Mouse (Mus musculus) adrenal gland, postnatal 4 days (tissue): ENCODE data around the gene Adam15. TPM values are rescaled to one million over a fixed set of nuclear protein-coding genes. Genes with fewer than 3 reads are reported as not detected.

Experiments used
- DNase-seq, 2 experiments: peaks; one replicate each; pipeline ENCODE4 v3.0.0; 2021 to 2022; ENCODE audit warnings: low spot score in 2 of 2, mixed read lengths in 2 of 2
- total RNA-seq, 2 experiments: library from RNA; stranded (reverse); gene quantifications; 2 replicates each; pipeline ENCODE4 v1.2.3; 2021

The Adam15 gene
- total RNA-seq, 2 experiments from 2014 or later = 60.7 to 74.6 TPM

- no peak for DNase-seq
These were observed 5.7 kb upstream of the Adam15 start for GRCm38 (mm10) chr3:89355512-89355902.

- DNase-seq = peak; percentile 77 to 83
These were observed 5.2 kb upstream of the Adam15 start for GRCm38 (mm10) chr3:89354816-89355511.

GRCm38 (mm10) chr3:89351271-89351670 is 1.5 kb upstream of the Adam15 start:
- no peak for DNase-seq

GRCm38 (mm10) chr3:89348911-89349868 is 606 bp downstream of the Adam15 start:
- DNase-seq = peak in 1 of 2 experiments; percentile 33

GRCm38 (mm10) chr3:89347916-89348315 is 1.9 kb downstream of the Adam15 start:
- DNase-seq = no peak

- no peak for DNase-seq
These were observed 2.8 kb downstream of the Adam15 start for GRCm38 (mm10) chr3:89346815-89347540.

- no peak for DNase-seq
These were observed 6.5 kb downstream of the Adam15 start for GRCm38 (mm10) chr3:89343279-89343678.

GRCm38 (mm10) chr3:89341794-89342193 is 8.0 kb downstream of the Adam15 start:
- DNase-seq = no peak

- peak in 1 of 2 experiments; percentile 65 for DNase-seq
These were observed 9.3 kb downstream of the Adam15 start for GRCm38 (mm10) chr3:89340465-89340864.

GRCm38 (mm10) chr3:89339416-89339815 is 10.4 kb downstream of the Adam15 start:
- peak in 1 of 2 experiments; percentile 57 for DNase-seq

GRCm38 (mm10) chr3:89337721-89338578 is 11.8 kb downstream of the Adam15 start, which contains the start of gene Efna4:
Gene Efna4, minus strand, starts transcription at chr3:89338028.
- no peak for DNase-seq

GRCm38 (mm10) chr3:89337062-89337720 is 12.6 kb downstream of the Adam15 start:
- no peak for DNase-seq

GRCm38 (mm10) chr3:89336529-89336928 is 13.3 kb downstream of the Adam15 start:
- DNase-seq = no peak

GRCm38 (mm10) chr3:89333053-89333452 is 16.7 kb downstream of the Adam15 start:
- DNase-seq = no peak

- DNase-seq = no peak
These were observed 17.3 kb downstream of the Adam15 start for GRCm38 (mm10) chr3:89332476-89332875.

GRCm38 (mm10) chr3:89332013-89332412 is 17.8 kb downstream of the Adam15 start:
- DNase-seq = no peak

- DNase-seq = no peak
These were observed 18.2 kb downstream of the Adam15 start for GRCm38 (mm10) chr3:89331561-89331960.

GRCm38 (mm10) chr3:89330948-89331347 is 18.8 kb downstream of the Adam15 start:
- no peak for DNase-seq

GRCm38 (mm10) chr3:89330346-89330745 is 19.4 kb downstream of the Adam15 start:
- no peak for DNase-seq

GRCm38 (mm10) chr3:89328623-89329022 is 21.2 kb downstream of the Adam15 start:
- no peak for DNase-seq
